In the genomic region with DNA sequence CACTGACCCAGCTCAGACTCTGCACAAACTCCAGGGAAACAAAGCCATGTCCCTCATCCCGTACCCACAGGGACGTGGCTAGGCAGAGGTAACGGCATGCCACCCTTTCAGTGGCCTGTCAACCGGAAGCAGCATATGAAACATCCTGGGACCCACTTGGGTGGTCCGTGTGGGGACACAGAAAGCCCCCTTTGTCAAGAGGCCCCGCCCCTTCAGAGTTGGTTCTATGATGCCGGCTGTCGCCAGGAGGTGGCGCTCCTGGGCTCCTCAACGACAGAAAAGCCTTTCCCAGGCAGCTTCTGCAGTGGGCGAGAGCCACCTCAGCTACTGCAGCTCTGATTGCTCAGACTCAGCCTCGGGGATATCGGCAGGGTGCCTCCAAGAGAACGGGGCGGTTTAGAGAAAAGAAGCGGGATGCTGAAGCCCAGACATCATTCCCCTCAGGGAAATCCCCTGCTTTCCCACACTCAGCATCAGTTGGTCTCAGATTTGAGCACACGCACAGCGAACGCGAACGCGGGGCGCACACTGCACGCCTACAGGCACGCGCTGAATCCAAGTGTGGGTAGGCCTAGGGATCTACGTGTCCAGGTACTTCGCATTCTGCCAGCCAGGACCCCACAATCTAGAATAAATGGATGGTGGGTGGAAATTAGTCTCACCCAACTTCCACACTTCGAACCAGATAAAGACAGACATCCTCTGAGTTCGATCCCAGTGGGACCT, we compare ENCODE assay signal across 8 mouse cellular contexts. TPM values are rescaled to one million over a fixed set of nuclear protein-coding genes. Genes with fewer than 3 reads are reported as not detected.
DNase-seq lines count a peak whose midpoint lies in the region; ATAC-seq and TF ChIP-seq lines count a peak whose summit lies in the region.

No protein-coding gene starts in this region.

- 4% methylated on average over 30 of the region's 30 CpGs for WGBS in forebrain, embryonic 12.5 days
- 15% methylated on average over 30 of the region's 30 CpGs for WGBS in heart, embryonic 16.5 days
- 12% methylated on average over 30 of the region's 30 CpGs for WGBS in liver, embryonic 14.5 days (ENCODE audit: insufficient replicate concordance)
- WGBS in neural tube, embryonic 15.5 days = 4% methylated on average over 30 of the region's 30 CpGs

- H3K4me1 ChIP-seq in forebrain, embryonic 12.5 days = peaks cover 27% of the 10 kb centered on the region
- peaks cover 2% of the 10 kb centered on the region for H3K4me1 ChIP-seq in heart, embryonic 16.5 days (ENCODE audit: control insufficient read depth, insufficient read depth, low read length)
- H3K4me1 ChIP-seq in liver, embryonic 14.5 days (replicated peaks; ENCODE audit: control insufficient read depth in 2 of 2, insufficient read depth in 2 of 2, low read length in 1 of 2) = 0 out of 4 replicates have a peak, but pooled peaks cover 0 to under 1% of the 10 kb centered on the region in 2 experiments
- H3K4me1 ChIP-seq in neural tube, embryonic 15.5 days = peaks cover 21% of the 10 kb centered on the region

- TF ChIP-seq POLR2A in brain, embryonic 14.5 days (IDR thresholded peaks at IDR 0.05; ENCODE audit: borderline replicate concordance, extremely low read depth, insufficient read depth, insufficient read length, poor library complexity, severe bottlenecking) = no peak

- H3K4me2 ChIP-seq in forebrain, embryonic 12.5 days = peak overlapping the region; percentile 54
- peak overlapping the region; percentile 53 for H3K4me2 ChIP-seq in heart, embryonic 16.5 days (ENCODE audit: low read depth, low read length)
- no peak overlapping the region for H3K4me2 ChIP-seq in liver, embryonic 14.5 days (ENCODE audit: low read depth)
- H3K4me2 ChIP-seq in neural tube, embryonic 15.5 days = peak overlapping the region; percentile 59

- H3K4me3 ChIP-seq in forebrain, embryonic 12.5 days (replicated peaks) = peak overlapping the region; percentile 20
- 0 out of 2 replicates have a peak overlapping the region, but pooled peaks have one; percentile 21 for H3K4me3 ChIP-seq in heart, embryonic 16.5 days (ENCODE audit: low read length)
- no peak overlapping the region for H3K4me3 ChIP-seq in liver, embryonic 14.5 days (ENCODE audit: insufficient read depth in 1 of 2, low read depth in 2 of 2, low read length in 2 of 2)
- H3K4me3 ChIP-seq in neural tube, embryonic 15.5 days (replicated peaks) = peak overlapping the region; percentile 29

- peak overlapping the region; percentile 1; the same call in 1 of the 2 replicates for H3K9ac ChIP-seq in forebrain, embryonic 12.5 days
- H3K9ac ChIP-seq in heart, embryonic 16.5 days (ENCODE audit: low read length) = no peak overlapping the region
- H3K9ac ChIP-seq in liver, embryonic 14.5 days (replicated peaks) = no peak overlapping the region
- peak overlapping the region; percentile 35 for H3K9ac ChIP-seq in neural tube, embryonic 15.5 days (replicated peaks)

- peak; percentile 86 for DNase-seq in CD4-positive, CD25-positive, alpha-beta regulatory T cell, adult 2 months (ENCODE audit: low read depth, low spot score)
- peak; percentile 95 for DNase-seq in brain, embryonic 14.5 days (ENCODE audit: low read depth)
- DNase-seq in kidney, postnatal 14 days = peak; percentile 77
- DNase-seq in liver, embryonic 14.5 days (ENCODE audit: low read depth in 3 of 3, low spot score in 3 of 3) = no peak
- DNase-seq in testis, postnatal 10 days (ENCODE audit: low spot score) = peak; percentile 89

- no peaks in the 10 kb centered on the region for H3K36me3 ChIP-seq in forebrain, embryonic 12.5 days (replicated peaks)
- no peaks in the 10 kb centered on the region for H3K36me3 ChIP-seq in heart, embryonic 16.5 days (ENCODE audit: control insufficient read depth, insufficient read depth)
- H3K36me3 ChIP-seq in liver, embryonic 14.5 days (replicated peaks; ENCODE audit: control insufficient read depth, insufficient read depth, low read depth) = no peaks in the 10 kb centered on the region
- no peaks in the 10 kb centered on the region for H3K36me3 ChIP-seq in neural tube, embryonic 15.5 days

- H3K9me3 ChIP-seq in forebrain, embryonic 12.5 days = no peaks in the 10 kb centered on the region
- H3K9me3 ChIP-seq in heart, embryonic 16.5 days (replicated peaks; ENCODE audit: control insufficient read depth, low read length) = 0 out of 2 replicates have a peak, but pooled peaks cover 2% of the 10 kb centered on the region
- no peaks in the 10 kb centered on the region for H3K9me3 ChIP-seq in liver, embryonic 14.5 days (ENCODE audit: control insufficient read depth, low read length)
- H3K9me3 ChIP-seq in neural tube, embryonic 15.5 days (replicated peaks) = no peaks in the 10 kb centered on the region

- peak overlapping the region; percentile 65; the same call in 1 of the 2 replicates for H3K27ac ChIP-seq in forebrain, embryonic 12.5 days
- no peak overlapping the region for H3K27ac ChIP-seq in heart, embryonic 16.5 days (ENCODE audit: low read length)
- H3K27ac ChIP-seq in liver, embryonic 14.5 days = no peak overlapping the region
- peak overlapping the region; percentile 81 for H3K27ac ChIP-seq in neural tube, embryonic 15.5 days (replicated peaks)

- peak; percentile 96 for TF ChIP-seq CTCF in brain, embryonic 14.5 days (IDR thresholded peaks at IDR 0.05; ENCODE audit: borderline replicate concordance, extremely low read depth, insufficient read depth, insufficient read length)
- peak; percentile 82 for TF ChIP-seq CTCF in liver, embryonic 14.5 days (IDR thresholded peaks at IDR 0.05; ENCODE audit: low read depth)

- no peak for TF ChIP-seq EP300 in liver, embryonic 14.5 days (IDR thresholded peaks at IDR 0.05; ENCODE audit: low read depth)

- peak; percentile 83 for ATAC-seq in forebrain, embryonic 12.5 days (ENCODE audit: low FRiP score)
- 0 out of 2 replicates have a peak, but pooled peaks have one; percentile 39 for ATAC-seq in heart, embryonic 16.5 days (replicated peaks; ENCODE audit: extremely low read depth, insufficient read depth, low FRiP score)
- ATAC-seq in liver, embryonic 14.5 days (ENCODE audit: insufficient read depth) = no peak
- ATAC-seq in neural tube, embryonic 15.5 days (ENCODE audit: low FRiP score) = peak; percentile 76

- peaks cover 50% of the 10 kb centered on the region for H3K27me3 ChIP-seq in forebrain, embryonic 12.5 days
- H3K27me3 ChIP-seq in heart, embryonic 16.5 days (ENCODE audit: control insufficient read depth, insufficient read depth, low read length) = peaks cover 27% of the 10 kb centered on the region
- H3K27me3 ChIP-seq in liver, embryonic 14.5 days (ENCODE audit: control insufficient read depth, insufficient read depth, low read length) = peaks cover 15% of the 10 kb centered on the region
- no peaks in the 10 kb centered on the region for H3K27me3 ChIP-seq in neural tube, embryonic 15.5 days (replicated peaks)

RNA-seq across cellular contexts. Expression of gene Enpp7, which starts 10.7 kb away (rescaled TPM):
- 0.07 TPM in 1 of 2 replicates, not detected in the other for polyA plus RNA-seq in brain, embryonic 14.5 days (2012; rRNA removed)
- polyA plus RNA-seq in forebrain, embryonic 12.5 days (2016; fragmentation: Nextera tagmentation; extraction: Ambion mirVana) = not detected in 2 replicates
- polyA plus RNA-seq in heart, embryonic 16.5 days (2015; fragmentation: Nextera tagmentation; extraction: Ambion mirVana) = 0.12 TPM in 1 of 2 replicates, not detected in the other
- not detected in 2 replicates for polyA plus RNA-seq in liver, embryonic 14.5 days (2012; rRNA removed)
- polyA plus RNA-seq in liver, embryonic 14.5 days (2014; fragmentation: Nextera tagmentation; extraction: Ambion mirVana) = not detected in 2 replicates
- polyA plus RNA-seq in neural tube, embryonic 15.5 days (2015; fragmentation: Nextera tagmentation; extraction: Ambion mirVana) = not detected in 2 replicates

RNA-seq across cellular contexts. Expression of gene Cbx2, which starts 24.1 kb away (rescaled TPM):
- 30.0 and 40.1 TPM in 2 replicates for polyA plus RNA-seq in brain, embryonic 14.5 days (2012; rRNA removed)
- polyA plus RNA-seq in forebrain, embryonic 12.5 days (2016; fragmentation: Nextera tagmentation; extraction: Ambion mirVana) = 84.2 and 89.3 TPM in 2 replicates
- 15.0 and 15.3 TPM in 2 replicates for polyA plus RNA-seq in heart, embryonic 16.5 days (2015; fragmentation: Nextera tagmentation; extraction: Ambion mirVana)
- polyA plus RNA-seq in liver, embryonic 14.5 days (2012; rRNA removed) = 1.4 and 1.7 TPM in 2 replicates
- 1.8 and 2.4 TPM in 2 replicates for polyA plus RNA-seq in liver, embryonic 14.5 days (2014; fragmentation: Nextera tagmentation; extraction: Ambion mirVana)
- polyA plus RNA-seq in neural tube, embryonic 15.5 days (2015; fragmentation: Nextera tagmentation; extraction: Ambion mirVana) = 8.3 and 13.3 TPM in 2 replicates

RNA-seq across cellular contexts. Expression of gene Cbx8, which starts 42.1 kb away (rescaled TPM):
- 6.5 and 10.4 TPM in 2 replicates for polyA plus RNA-seq in brain, embryonic 14.5 days (2012; rRNA removed)
- 11.5 and 11.7 TPM in 2 replicates for polyA plus RNA-seq in forebrain, embryonic 12.5 days (2016; fragmentation: Nextera tagmentation; extraction: Ambion mirVana)
- 7.0 and 7.5 TPM in 2 replicates for polyA plus RNA-seq in heart, embryonic 16.5 days (2015; fragmentation: Nextera tagmentation; extraction: Ambion mirVana)
- polyA plus RNA-seq in liver, embryonic 14.5 days (2012; rRNA removed) = 0.64 and 0.95 TPM in 2 replicates
- polyA plus RNA-seq in liver, embryonic 14.5 days (2014; fragmentation: Nextera tagmentation; extraction: Ambion mirVana) = 1.6 and 2.1 TPM in 2 replicates
- 7.2 and 7.3 TPM in 2 replicates for polyA plus RNA-seq in neural tube, embryonic 15.5 days (2015; fragmentation: Nextera tagmentation; extraction: Ambion mirVana)

Comparison
In these comparisons a context has a peak if more than half of its experiments do, and no peak if none do; other contexts are left out.
1. DNase-seq: peak in CD4-positive, CD25-positive, alpha-beta regulatory T cell, adult 2 months (single experiment), brain, embryonic 14.5 days (single experiment), kidney, postnatal 14 days (single experiment) and testis, postnatal 10 days (single experiment); none in liver, embryonic 14.5 days (0 of 3).
2. H3K27ac ChIP-seq: peak in forebrain, embryonic 12.5 days (single experiment) and neural tube, embryonic 15.5 days (single experiment); none in heart, embryonic 16.5 days (single experiment) and liver, embryonic 14.5 days (single experiment).
3. H3K4me3 ChIP-seq: peak in forebrain, embryonic 12.5 days (single experiment), heart, embryonic 16.5 days (single experiment) and neural tube, embryonic 15.5 days (single experiment); none in liver, embryonic 14.5 days (0 of 2).
4. H3K9ac ChIP-seq: peak in forebrain, embryonic 12.5 days (single experiment) and neural tube, embryonic 15.5 days (single experiment); none in heart, embryonic 16.5 days (single experiment) and liver, embryonic 14.5 days (single experiment).